Mouse (Mus musculus): ENCODE data around the gene 4833439L19Rik. TPM values are rescaled to one million over a fixed set of nuclear protein-coding genes. Genes with fewer than 3 reads are reported as not detected.
A peak's percentile ranks its signal among the peaks of the same experiment; 100 is the strongest.
"Not testable (repeated sequence)": the region's sequence is repeated elsewhere in the genome, so short reads cannot be mapped to it uniquely, and the experiment has no call there.

Gene 4833439L19Rik
- total RNA-seq (2014; fragmentation: Nextera tagmentation) (58.0 and 65.9 TPM in 2 replicates), total RNA-seq (2017) (27.7 and 30.9 TPM in 2 replicates)

DNA sequence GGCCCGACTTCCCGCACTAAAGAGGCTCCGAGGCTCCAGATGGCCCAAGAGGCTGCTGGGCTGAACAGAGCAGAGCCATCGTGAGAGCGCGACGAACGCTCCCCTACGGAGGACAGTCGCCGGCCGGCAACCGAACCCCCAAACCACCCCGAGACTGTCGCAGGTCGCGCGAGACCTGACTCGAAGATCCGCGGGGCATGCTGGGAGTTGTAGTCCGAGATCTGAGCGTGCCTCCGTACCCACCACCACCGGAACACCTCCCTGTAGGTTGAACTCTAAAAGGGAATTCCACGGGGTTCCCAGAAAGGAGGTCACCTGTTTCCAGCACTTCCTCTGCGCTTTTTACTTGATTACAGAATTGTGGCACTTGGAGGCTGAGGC, at the start of gene 4833439L19Rik:
4833439L19Rik (minus strand) TSS at position 235 of the 381 bp plus-strand sequence.
- ATAC-seq (replicated peaks; ENCODE audit: poor library complexity, severe bottlenecking) = peak; percentile 89

DNA sequence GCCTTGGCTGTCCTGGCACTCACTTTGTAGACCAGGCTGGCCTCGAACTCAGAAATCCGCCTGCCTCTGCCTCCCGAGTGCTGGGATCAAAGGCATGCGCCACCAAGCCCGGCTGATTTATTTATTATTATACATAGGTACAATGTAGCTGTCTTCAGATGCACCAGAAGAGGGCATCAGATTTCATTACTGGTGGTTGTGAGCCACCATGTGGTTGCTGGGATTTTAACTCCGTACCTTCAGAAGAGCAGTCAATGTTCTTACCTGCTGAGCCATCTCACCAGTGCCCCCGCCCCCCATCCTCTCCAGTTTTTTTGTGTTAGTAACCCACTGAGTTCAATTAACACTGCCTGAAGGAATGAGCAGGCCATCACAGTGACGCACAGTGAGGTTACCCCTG, 47.9 kb upstream of the 4833439L19Rik start:
- not testable (repeated sequence) for ATAC-seq (replicated peaks; ENCODE audit: poor library complexity, severe bottlenecking)

- peak; percentile 80 for ATAC-seq (replicated peaks; ENCODE audit: poor library complexity, severe bottlenecking)
These were observed 45.9 kb upstream of the 4833439L19Rik start, which contains the start of gene Cltb for GRCm38 (mm10) chr13:54610972-54611754. Gene Cltb, minus strand, starts transcription at chr13:54611344.

- peak; percentile 27 for ATAC-seq (replicated peaks; ENCODE audit: poor library complexity, severe bottlenecking)
These were observed 45.4 kb upstream of the 4833439L19Rik start for GRCm38 (mm10) chr13:54610613-54610971.

GRCm38 (mm10) chr13:54609301-54609700, 44.1 kb upstream of the 4833439L19Rik start:
- no peak for ATAC-seq (replicated peaks; ENCODE audit: poor library complexity, severe bottlenecking)

DNA sequence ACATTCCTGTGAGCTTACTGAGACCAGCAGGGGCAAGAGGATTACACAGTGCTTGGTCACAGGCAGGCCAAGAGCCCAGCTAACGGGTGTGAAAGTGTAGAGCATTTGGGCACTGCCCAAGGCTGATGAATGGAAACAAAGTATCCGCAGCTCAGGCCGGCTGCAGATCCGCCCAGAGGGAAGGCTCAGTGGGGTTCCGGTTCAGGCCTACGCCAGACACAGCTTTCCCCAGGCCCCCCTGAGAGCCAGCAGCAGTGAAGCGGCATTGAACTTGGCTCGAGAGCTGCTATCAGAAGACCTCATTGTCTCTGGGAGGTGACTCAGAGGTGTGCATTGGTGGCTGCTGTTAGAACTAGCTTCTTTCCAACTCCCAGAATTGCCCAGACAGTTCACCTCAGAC, 43.4 kb upstream of the 4833439L19Rik start:
- ATAC-seq (replicated peaks; ENCODE audit: poor library complexity, severe bottlenecking) = no peak

DNA sequence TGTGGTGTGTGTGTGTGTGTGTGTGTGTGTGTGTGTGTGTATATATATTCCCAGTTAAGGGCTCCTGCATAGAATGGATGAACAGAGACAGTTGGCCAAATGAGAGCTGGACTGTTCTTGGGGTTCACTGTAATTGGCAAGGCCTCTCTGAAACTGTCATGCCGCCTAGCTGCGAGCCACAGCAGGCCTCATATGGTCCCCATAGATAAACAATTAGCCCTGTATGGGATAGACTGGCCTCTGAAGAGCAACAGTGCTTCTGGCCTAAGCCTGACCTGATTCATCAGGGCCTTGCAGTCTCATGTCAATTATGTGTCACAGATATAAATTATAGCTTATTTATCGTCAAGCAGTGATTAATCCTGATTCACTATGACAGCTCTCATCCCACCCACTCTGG, 42.8 kb upstream of the 4833439L19Rik start:
- ATAC-seq (replicated peaks; ENCODE audit: poor library complexity, severe bottlenecking) = no peak

- ATAC-seq (replicated peaks; ENCODE audit: poor library complexity, severe bottlenecking) = no peak
These were observed 42.0 kb upstream of the 4833439L19Rik start for GRCm38 (mm10) chr13:54607204-54607603.

DNA sequence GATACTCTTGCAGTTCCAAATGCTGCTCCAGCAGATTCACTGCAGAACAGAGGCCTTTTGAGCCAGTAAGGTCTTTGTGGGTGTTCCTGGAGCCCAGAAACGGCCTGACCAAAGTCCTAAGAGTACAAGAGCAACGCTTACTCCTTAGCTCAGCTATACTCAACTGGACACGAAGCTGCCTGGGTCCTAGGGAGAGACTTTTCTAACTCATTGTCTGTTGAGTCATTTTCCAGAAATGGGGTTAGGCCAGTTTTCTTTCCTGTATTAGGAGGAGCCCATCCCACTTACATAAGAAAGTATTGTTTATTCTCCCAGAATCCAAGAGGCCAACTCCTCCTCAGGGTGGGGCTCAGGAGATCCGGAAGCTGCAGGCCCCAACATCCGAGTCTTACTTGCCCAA, 40.2 kb upstream of the 4833439L19Rik start:
- ATAC-seq (replicated peaks; ENCODE audit: poor library complexity, severe bottlenecking) = no peak

DNA sequence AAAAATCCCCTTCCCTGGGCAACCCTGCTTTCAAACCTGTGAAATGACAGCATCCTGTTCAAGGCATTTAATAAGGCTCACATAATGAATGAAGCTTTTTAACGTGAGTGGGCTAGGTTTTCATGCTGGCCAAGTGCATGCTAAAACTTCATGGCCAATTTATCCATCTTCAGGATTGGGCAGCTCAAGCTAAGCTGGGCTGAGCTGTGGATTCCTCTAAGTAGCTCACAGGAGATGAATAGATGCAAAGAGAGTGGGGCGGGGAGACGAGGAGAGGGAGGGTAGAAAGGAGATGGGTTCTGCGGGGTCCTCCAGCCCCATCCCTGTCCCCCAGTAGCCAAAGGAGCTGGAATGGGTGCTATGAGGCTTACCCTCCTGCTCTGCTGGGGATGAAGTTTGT, 39.0 kb upstream of the 4833439L19Rik start:
- no peak for ATAC-seq (replicated peaks; ENCODE audit: poor library complexity, severe bottlenecking)

DNA sequence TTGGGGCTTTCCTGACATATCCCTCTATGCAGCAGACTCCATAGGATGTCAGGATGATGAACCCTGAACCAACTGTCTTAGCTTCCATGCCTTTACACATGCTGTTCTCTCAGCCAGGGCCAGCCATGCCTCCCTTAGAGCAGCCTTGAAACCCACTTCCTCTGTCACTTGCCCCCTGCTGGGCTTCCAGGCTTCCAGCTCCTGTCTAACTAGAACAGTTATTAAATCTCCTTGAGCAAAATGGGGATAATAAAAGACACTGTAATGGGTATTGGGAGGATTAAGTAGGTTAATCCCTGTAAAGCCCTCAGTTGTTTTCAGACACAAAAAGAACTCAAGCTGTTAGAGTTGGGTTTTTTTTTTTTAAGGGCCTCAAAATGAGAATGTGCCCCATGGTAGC, 38.3 kb upstream of the 4833439L19Rik start:
- no peak for ATAC-seq (replicated peaks; ENCODE audit: poor library complexity, severe bottlenecking)

DNA sequence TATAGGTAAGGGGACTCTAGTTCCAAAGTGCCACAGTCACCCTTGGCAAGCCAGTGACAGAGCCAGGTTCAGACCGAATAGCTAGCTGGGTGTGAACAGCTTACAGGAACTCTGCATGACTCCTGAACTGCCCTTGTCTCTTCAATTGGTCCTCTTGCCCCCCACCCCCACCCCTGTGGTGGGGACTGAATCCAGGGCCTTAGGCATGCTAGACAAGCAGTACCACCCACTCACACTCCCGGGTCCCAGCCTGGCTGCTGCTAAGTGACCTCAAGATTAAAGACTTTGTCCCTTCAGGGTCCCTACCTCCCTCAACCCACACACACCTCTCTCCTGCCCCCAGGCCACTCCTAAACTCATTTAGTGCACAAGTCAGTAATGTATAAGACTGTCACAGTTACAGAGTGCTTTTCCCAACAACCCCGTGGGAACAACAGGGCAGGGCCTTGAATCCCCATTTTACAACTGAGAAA, 37.4 kb upstream of the 4833439L19Rik start:
- ATAC-seq (replicated peaks; ENCODE audit: poor library complexity, severe bottlenecking) = no peak

DNA sequence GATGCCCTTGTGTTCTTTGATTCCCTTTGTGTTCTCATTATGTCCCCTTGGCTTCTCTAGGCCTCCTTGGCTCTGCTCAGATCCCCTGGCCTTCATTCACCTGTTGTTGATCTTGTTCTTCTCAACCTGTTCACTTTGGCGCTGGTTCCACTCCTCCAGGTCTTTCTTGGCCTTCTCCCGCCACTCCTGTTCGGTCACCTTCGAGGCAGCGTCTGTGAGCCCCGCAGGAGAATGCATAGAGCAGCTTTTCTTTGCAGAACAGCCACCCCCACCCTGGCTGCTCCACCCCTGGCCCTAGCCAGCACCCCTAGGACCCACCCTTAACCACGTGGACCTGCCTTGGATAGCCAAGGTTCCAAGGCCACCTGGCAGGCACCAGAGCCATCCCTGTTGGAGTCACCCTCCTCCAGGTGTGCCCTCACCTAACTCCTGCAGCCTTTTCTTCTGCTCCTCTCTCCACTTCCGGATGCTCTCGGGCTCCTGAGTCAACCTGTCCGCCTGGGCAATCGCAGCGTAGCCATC, 33.4 kb upstream of the 4833439L19Rik start:
- ATAC-seq (replicated peaks; ENCODE audit: poor library complexity, severe bottlenecking) = no peak

- no peak for ATAC-seq (replicated peaks; ENCODE audit: poor library complexity, severe bottlenecking)
These were observed 31.6 kb upstream of the 4833439L19Rik start for GRCm38 (mm10) chr13:54596870-54597269.

GRCm38 (mm10) chr13:54596107-54596690, 31.0 kb upstream of the 4833439L19Rik start:
- no peak for ATAC-seq (replicated peaks; ENCODE audit: poor library complexity, severe bottlenecking)

DNA sequence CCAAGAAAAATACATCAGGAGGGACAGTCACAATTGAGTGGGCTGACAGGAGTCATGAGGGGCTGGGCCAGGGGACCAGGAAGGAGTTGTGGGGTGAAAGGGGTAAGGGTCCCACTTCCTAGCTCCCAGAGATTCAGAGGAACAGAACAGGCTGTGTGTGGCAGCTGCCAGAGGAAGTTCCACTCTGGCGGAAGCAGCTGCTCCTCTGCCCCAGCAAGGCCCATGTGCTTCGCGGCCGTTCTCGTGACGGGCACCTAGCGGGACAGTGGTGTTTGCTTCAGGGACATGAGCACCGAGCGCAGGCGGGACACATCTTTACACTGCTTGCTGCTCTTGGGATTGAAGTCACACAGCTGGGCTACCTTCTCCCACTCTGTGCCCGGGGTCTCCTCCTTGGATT, 28.4 kb upstream of the 4833439L19Rik start:
- ATAC-seq (replicated peaks; ENCODE audit: poor library complexity, severe bottlenecking) = no peak

DNA sequence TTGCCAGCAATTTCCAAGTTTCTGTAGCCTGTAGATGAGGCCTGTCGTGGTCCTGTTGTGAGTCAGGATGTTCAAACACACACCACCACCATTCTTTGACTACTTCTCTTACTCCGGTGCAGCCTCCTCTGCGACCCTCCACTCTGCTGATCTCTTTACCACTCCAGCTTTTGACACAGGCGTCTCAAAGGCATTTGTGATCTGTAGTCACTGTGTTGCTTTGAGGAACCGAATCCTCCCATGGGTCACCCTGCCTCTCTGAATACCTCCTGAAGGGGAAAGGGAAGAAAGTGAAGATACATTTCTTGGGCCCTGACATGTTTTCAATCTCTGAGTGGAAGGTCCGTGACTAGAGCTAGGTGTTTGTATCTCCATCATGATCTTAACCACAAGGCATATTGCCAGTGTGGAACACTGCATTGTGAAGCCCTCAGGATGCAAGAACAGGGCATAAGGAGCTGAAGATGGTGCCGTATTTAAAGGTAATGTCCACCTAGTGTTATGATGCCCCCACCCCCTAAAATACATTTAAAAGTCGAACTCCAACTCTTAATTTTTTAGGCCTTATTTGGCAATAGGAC, 26.6 kb upstream of the 4833439L19Rik start:
- no peak for ATAC-seq (replicated peaks; ENCODE audit: poor library complexity, severe bottlenecking)

DNA sequence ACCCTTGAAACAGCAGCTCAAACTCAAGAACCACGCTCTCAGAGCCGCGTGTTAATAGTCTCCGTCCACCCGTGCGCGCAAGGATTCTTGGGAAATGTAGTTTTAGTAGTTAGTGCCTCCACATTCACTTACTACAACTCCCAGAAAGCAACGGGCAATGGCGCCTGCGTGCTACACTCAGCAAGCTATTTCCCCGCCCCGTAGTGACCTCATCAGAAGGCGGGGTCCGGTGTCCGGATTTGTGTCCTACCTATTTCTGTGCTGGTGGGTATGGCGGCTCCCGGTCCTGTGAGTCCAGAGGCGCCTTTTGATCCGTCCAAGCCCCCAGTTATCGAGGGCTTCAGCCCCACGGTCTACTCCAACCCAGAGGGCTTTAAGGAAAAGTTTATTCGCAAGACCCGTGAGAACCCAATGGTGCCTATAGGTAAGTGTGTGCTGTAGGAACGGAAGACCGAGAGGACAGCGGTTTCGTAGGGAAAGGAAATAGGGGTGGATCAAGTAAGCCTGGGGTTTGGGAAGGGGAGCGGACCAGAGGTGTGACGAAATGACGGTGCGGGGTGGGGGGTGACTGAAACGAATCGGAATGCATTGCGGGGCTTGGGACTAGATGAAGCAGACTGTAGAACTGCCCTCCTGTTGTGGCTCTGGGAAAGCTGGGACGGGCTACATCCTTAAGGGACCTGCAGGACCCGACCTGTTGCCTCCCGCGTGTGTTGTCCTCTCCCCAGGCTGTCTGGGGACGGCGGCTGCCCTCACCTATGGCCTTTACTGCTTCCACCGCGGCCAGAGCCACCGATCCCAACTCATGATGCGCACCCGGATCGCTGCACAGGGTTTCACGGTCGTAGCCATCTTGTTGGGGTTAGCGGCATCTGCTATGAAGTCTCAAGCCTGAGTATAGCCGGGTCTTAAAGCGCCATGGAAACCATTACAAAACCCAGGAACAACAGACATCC, 25.0 kb upstream of the 4833439L19Rik start, which contains the start of the genes Nop16 and Higd2a:
Nop16 (minus strand) TSS at position 95 of the 956 bp plus-strand sequence.
Higd2a (plus strand) TSS at position 212 of the 956 bp plus-strand sequence.
- peak; percentile 87 for ATAC-seq (replicated peaks; ENCODE audit: poor library complexity, severe bottlenecking)

DNA sequence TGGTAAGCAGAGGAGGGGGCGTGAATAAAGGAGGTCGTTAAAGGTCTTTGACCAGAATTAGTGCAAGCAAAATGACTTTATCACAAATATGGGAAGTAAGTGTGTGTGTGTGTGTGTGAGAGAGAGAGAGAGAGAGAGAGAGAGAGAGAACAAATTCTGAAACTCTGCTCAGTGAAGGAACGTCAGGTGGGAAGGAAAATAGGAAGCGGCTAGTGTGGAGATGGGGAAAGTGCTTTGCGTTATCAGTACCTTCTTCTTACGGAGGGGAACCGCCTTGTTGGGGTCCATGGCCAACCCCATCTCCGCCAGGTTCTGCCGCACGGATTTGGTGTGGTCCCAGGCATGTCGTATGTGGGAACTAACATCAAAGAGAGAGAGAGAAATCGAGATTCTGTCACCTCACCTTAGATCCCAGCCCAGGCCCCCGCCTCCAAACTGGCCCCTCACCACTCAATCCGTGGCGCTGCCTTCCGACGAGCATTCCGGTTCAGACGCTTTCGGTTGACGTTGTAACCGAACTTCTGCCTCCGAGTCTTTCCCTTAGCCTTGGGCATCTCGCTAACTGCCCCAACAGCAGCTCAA, 24.3 kb upstream of the 4833439L19Rik start:
- ATAC-seq (replicated peaks; ENCODE audit: poor library complexity, severe bottlenecking) = peak; percentile 51

Measured in granulocyte monocyte progenitor cell, adult 5-6 weeks (primary cell).